Mouse (Mus musculus): ENCODE data around the gene Plcb1. TPM values are rescaled to one million over a fixed set of nuclear protein-coding genes. Genes with fewer than 3 reads are reported as not detected.

Gene Plcb1
- total RNA-seq, 2 experiments from 2014 or later, result 2.9 to 3.1 TPM

DNA sequence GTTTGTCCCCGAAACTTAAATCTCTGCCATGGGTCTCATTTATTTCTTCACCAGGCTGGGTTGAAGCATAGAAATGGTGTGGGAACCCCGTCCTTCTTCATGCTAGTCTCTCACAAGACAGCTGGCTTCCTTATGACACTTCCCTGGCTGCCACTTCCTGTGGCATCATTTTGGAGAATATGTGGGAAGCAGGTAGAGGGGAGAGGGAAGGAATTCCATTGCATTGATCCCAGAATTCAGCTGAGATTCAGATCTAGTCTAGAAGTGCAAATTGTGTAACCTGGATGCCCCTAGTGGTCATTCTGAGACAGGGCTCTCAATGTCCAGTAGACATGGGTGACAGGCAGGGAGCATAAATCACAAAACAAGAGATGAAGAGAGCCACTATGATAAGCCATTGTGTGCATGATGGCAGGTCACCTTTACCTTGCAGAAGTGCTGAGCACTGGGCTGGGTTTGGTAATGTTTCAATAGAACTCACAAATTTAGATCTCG, 466.0 kb downstream of the Plcb1 start:
- intact Hi-C loops (cut with DNase I; ENCODE audit: low total_unique reads), result no loop called here
- DNase-seq, result no peak

DNA sequence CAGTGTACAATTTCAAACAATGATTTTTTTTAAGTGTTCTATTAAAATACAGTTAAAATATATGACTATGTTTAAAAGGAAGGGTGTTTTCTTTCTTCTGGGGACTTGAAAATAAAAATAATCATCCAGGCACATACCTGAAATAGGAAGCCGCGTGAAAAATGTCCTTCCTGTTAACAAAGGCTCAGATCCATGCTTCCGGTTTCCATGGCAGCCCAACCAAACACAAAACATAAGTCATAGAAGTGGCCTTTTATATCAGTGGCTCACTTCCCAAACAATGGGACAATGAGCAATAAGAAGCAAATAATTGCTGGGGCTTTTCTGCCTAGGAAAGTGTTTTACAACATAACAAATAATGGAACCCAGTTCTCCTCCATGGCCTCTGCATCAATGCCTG, 473.3 kb downstream of the Plcb1 start:
- peak; percentile 10 for DNase-seq
- intact Hi-C loops (cut with DNase I; ENCODE audit: low total_unique reads), result no loop called here

DNA sequence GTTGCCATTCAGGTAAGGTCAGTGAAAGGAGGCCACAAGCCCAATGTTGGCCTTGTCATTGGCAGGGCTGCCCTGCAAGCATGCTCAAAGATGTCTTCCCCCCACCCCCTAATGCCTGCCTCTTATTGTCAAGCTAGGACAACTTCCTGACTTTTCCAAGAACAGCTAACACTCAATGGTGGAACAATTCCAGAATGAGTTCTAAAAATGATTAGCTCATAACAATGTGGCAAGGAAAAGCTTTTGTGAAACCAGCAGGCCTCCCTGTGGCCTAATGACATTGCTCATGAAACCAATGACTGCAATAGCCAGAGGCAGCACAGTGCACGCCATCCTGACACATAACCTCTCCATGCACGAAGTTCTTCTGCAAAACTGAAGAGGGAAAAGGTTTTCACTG, 478.1 kb downstream of the Plcb1 start:
- intact Hi-C loops (cut with DNase I; ENCODE audit: low total_unique reads), result no loop called here
- DNase-seq, result no peak

DNA sequence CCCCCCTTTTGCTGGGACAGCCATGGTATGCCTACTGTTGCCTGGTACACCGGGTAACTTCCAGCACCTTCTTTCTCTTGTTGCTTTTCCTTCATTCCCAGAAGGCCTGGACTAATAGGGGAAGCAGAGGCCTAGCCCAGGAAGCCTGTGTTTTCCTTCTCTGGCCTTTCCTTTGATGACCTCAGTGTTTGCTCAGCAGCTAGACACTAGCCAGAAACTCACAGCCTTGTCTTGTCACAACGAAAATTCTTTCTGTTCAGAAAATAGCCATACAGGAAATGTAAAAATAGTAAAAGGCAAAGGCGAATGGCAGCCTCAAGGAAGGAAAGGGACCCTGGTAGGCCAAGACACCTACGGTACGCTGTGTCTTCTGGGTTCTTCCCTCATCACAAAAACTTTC, 489.1 kb downstream of the Plcb1 start:
- intact Hi-C loops (cut with DNase I; ENCODE audit: low total_unique reads), result no loop called here
- no peak for DNase-seq

DNA sequence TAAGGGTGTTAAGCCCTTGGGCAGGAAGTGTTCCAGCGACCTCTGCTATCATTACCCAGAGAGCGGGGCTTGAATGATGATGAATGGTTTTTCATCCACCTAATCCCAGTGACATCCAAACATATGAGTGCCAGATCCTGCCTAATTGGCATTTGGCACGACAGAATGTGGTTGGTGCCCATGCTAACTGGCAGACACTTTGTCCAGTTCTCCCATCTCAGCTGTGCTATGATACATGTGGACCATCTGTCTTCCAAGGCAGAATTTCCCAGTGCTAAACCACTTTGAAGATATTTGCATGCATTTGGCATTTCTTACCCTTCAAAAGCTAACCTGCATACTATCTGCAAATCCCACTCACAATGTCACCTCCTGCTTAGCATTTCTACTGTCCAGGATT, 492.6 kb downstream of the Plcb1 start:
- no peak for DNase-seq
- intact Hi-C loops (cut with DNase I; ENCODE audit: low total_unique reads), result no loop called here

DNA sequence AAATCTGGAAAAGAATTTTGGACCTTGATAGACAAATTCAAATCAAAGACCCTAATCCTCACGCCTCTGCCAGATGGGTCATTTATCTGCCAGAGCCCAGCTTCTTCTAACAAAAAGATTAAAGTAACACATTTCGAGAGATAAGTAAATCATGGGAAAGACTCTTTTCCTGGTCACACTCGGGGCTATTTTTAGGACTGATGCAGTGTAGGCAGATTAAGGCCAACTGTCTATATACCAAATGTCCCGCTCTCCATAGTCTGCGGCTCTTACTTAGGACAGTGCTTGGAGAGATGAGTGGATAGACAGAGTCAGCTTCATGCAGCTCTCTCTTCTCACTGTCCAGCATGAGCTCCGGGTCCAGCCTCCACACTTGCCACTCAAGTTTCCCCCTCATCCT, 493.2 kb downstream of the Plcb1 start:
- intact Hi-C loops (cut with DNase I; ENCODE audit: low total_unique reads), result no loop called here
- no peak for DNase-seq

DNA sequence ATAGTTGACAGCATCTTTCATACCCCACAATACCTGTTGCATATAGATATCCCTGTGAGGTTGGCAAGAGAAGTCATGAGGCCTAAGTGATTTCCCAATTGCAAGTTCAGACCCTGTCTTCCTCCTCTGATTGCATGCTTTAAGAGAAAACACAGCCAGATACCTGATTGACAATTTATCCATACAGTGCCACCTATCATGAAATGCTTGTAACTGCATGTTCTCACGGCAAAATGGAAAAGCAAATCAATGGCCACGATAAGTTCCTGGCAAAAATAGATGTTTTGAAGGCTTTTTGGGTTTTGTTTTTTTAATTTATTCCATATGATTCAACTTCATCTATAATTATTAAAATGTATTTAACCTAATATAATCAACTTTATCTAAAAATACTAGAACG, 497.9 kb downstream of the Plcb1 start:
- intact Hi-C loops (cut with DNase I; ENCODE audit: low total_unique reads), result no loop called here
- no peak for DNase-seq

DNA sequence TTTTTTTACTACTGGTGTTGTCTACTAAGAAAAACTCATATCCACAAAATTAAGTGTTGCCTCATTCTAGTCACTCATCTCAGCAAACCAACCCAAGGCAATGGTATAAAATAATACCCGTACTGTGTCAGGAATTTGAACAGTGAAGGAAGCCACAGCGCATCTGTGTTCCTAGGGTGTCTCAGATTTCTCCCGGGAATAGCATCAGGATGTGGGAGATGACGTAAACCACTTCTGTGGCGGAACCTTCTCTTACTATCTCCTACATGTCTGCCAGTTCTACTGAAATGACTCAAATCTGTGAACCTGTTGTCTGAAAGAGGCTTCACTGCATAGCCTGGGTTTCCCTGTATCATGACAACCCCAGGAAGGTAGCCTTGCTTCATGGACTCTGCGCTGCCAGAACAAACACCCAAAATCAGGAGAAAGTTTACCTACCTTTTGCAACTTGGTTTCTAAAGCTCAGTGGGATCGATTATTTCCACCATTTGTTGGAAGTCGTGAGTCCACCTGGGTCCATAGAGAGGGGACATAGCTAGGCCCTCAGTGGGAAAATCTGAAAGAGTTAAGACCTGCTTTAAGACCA, 510.4 kb downstream of the Plcb1 start:
- intact Hi-C loops (cut with DNase I; ENCODE audit: low total_unique reads), result no loop called here
- no peak for DNase-seq

DNA sequence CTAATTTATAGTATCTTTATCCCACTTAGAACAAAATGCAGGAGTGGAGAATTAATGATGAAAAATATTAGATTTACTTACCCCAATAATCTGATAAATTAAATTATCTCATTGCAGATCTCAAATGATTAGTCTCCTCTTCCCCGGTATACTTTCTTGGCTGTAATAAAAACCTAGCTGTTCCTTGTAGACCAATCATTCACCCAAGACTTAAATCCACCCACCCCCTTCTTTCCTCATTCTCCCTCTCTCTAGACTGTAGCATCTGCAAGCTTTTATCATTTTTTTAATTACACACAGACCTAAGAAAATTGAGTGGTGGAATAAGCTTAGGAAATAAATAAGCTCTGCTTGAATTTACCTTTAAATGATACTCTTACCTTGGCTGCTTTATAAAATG, 514.6 kb downstream of the Plcb1 start:
- intact Hi-C loops (cut with DNase I; ENCODE audit: low total_unique reads), result no loop called here

DNA sequence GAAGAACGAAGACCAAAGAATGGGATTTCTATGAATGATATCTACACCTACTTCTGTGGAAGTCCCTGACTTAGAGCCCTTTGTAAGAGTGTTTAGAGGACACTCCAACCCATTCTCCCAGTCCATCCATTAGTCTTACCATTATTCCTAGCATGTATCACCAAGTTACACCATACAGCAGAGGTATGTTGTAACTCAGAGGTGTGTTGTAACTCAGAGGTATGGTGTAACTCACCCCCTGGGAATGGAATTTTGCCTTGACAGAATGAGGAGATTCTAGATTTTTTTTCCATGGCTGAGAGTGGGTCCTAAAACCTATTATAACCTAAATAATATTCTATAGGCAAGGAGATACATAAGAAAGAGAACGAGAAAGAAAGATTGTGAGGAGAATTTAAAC, 516.6 kb downstream of the Plcb1 start:
- no peak for DNase-seq
- intact Hi-C loops (cut with DNase I; ENCODE audit: low total_unique reads), result no loop called here

More for the DNA sequence above, 514.6 kb downstream of the Plcb1 start:
- DNase-seq, result no peak

DNA sequence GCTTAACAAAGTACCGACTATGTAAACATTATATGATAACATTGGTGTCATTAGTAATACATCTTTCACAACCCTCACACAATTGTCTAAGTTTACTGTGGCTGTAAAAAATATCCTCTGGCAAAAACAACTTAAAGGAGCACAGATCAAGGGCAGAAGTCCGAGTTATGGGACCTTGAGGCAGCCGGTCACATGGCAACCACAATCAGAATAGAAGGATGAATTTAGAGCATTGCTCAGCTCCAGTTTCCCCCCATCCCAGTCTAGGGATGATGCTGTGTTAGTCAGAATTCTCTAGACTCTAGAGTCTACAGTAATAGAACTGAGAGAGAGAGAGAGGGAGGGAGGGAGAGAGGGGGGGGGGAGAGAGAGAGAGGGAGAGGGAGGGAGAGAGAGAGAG, 519.3 kb downstream of the Plcb1 start:
- intact Hi-C loops (cut with DNase I; ENCODE audit: low total_unique reads), result no loop called here
- DNase-seq, result no peak

DNA sequence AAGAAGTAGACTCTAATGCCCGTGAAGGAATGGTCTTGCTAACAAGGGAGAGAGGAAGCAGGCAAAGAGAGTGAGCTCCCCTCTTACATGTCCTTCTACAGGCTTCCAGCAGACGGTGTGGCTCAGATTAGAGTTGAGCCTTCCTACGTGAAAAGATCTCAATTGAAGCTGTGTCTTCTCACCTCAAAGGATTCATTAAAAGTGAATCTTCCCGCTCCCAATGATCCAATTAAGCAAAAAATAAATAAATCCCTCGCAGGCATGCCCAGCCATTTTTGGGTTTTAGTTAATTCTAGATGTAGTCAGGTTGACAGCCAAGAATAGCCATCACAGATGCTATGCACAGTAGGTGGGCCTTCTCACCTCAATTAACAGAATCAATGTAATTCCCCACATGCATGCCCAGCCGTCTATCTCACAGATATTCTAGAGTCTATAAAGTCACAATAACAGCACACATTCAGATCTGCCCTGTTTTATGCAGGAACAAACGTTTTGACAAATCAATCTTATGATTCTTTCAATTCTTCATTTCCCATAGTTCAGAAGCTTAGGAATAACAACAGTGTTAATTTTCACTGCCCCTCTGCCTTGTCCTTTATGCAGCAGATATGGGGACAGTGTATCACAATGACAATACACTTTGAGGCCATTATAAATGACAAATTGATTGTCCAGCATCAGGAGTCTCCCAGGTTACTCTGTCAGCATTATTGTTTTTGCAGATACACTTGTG, 520.0 kb downstream of the Plcb1 start:
- intact Hi-C loops (cut with DNase I; ENCODE audit: low total_unique reads), result no loop called here
- no peak for DNase-seq

DNA sequence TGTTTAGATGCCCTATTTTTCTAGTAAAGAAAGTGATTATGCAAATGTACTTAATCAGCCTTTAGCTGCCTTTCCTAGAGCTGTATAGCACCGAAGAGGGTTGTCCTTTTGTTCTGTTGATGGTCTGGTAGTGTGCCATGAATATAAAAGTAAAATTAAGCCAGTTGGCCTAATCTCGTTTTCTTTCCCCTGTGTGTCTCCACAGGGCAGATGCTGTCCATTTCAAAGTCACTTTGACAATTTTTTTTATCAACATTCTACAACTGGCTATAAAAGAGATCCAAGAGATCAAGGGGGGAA, 520.6 kb downstream of the Plcb1 start:
- DNase-seq, result no peak
- intact Hi-C loops (cut with DNase I; ENCODE audit: low total_unique reads), result no loop called here

DNA sequence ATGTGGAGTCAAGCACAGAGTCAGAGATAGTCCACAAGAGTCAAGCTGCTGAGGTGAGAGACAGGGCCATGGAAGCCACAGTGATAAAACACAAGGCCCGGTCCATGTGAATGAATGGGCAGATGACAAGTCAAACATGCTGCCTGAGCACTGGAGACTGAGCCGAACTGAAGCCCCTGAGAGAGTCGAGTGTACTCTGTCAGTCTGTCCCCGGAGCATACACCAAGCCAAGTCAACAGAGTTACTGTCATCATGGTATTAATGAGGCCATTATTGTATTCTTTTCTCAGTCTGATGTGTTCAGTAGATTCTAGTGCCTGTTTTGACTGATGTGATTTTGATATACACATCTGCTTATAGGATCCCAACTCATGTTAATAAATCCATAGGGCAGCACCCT, 521.9 kb downstream of the Plcb1 start:
- intact Hi-C loops (cut with DNase I; ENCODE audit: low total_unique reads), result no loop called here
- no peak for DNase-seq

DNA sequence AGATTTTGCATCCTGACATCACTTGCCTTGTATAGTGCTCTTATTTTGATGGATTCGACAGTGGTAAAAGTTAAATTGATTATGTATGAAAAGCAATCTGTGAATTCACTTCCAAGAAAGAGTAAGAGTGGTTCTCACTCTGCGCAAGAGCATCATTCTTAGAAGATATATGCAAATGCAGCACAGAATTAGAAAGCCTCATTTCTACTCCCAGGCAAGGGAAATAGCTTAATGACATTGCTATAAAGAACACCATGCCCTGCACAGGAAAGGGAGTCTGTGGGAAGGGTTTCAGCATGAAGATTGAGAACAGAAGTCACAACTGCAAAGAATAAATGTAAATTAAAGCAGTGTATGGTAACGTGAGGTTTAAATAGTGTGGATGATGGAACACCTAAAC, 530.1 kb downstream of the Plcb1 start:
- intact Hi-C loops (cut with DNase I; ENCODE audit: low total_unique reads), result no loop called here
- DNase-seq, result no peak

DNA sequence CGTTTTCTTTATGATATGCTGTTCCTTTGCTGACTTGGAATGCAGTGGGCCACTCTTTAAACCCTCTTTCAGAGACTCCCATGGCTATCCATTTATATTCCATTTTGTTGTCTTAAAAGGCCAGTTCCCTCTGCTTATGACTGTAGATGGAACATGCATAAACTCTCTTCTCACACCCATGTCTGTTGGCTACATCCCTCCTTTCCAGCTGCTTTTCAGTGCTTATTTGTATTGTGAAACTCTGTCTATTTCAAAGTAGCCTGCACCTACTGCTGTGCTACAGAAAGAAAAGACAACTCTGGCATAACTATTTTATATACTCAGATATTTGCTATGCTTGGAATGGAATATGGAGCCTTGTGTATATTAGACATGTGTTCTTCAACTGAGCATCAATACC, 532.3 kb downstream of the Plcb1 start:
- intact Hi-C loops (cut with DNase I; ENCODE audit: low total_unique reads), result no loop called here
- DNase-seq, result no peak

DNA sequence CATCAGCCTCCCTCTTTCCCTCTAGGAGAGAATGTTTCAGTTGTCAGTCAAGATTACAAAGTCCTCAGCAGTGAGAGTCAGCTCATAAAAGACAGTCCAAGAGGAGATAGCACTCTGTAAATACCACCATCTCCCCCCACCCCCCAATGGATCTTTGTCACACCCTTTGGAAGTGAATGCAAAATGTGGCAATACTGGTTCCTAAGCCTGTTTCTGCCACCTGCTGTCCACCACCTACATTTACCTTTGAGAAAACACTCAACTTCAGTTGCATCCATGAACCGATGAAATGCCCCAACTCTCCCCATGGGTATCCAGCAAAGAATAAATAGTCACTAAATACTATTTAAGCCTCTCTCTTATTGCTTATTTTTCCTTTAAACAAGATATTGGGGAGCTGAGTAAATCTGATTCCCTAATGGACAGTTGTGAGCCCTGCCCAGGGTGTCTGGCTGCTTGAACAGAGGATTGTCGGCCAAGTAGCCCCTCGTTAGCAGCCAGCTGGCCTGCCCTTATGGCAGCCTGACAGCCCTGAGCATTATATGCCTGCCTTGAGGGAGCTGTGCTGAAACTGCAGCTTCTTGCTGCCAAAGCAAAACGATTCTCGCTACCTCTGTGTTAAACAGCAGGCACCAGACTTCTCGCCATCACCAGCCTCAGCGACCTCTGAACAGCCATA, 537.5 kb downstream of the Plcb1 start:
- DNase-seq, result peak; percentile 20
- intact Hi-C loops (cut with DNase I; ENCODE audit: low total_unique reads), result loop anchor here (5.0 kb wide), 1 partner anchor 536 kb away; the partner anchor contains the start of gene Plcb1

DNA sequence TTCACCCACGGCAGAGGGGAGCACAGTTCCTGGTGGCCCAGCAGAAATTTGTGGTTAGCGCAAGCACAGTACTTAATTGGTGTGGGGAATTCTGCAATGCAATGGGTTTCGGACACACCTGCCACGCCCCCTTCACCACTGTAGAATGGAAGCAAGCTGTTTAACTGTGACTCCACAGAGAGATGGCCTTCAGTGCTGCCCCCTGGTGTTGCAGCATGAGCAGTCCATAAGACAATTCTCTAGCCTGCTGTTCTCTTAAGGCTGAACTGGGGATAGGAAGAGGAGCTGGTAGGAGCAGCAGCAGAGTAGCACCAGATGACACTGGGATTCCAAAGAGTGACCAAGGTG, 538.1 kb downstream of the Plcb1 start:
- peak; percentile 81 for DNase-seq
- intact Hi-C loops (cut with DNase I; ENCODE audit: low total_unique reads), result loop anchor here (5.0 kb wide), 1 partner anchor 537 kb away; the partner anchor contains the start of gene Plcb1

DNA sequence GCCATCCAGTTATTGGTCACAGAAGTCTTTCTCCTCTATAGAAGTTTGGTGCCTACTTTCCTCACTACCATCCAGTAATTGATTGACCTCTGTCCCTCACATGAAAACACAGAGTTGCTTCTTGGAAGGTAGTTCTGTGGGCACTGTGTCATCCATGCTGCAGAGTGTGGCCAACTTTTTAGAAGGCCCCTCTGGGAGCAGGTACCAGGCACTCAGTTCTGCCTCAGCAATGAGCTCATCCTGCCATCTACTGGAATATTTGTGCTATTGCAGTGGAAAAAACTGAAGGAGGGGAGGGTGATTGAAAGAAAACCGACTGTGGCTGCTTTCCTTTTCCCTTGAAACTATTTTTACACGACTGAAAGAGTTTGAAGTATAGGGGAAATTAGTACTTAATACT, 542.9 kb downstream of the Plcb1 start:
- DNase-seq, result peak; percentile 5
- intact Hi-C loops (cut with DNase I; ENCODE audit: low total_unique reads), result loop anchor here (5.0 kb wide), 2 partner anchors 646 to 781 kb away; no protein-coding TSS in a partner anchor

DNA sequence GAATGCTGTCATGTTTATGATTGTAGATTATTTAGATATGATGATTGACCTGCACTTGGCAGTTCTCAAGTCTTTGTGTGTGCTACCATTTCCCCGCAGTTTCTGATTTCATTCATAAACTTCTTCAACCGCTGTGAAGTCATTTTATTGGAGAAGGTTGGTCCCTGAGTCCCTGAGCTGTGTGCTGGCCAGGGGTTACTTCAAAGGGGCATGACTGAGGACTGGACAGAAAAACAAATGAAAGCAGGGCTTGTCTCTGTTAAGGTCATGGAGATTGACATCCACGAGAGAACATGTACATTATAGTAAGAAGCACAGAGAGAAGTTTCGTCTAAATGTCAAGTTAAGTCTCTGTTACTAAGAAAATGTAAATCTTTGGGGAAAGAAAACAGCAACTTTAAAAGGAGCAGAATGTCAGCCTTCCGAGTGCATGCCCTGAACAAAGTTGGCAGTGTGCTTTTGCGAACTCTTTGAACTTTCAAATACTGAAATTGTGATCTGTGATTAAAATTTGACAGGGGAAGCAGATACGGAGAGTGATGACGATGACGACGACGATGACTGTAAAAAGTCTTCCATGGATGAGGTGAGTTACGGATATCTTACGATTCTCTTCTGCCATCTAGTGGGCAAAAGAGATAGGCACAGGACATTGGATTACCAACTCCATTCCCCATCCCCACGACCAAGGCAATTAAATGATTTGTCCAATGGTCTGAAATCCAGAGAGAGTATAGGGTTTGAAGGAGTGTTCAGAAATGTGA, 544.1 kb downstream of the Plcb1 start:
- peak; percentile 4 for DNase-seq
- intact Hi-C loops (cut with DNase I; ENCODE audit: low total_unique reads), result loop anchor here (5.0 kb wide), 2 partner anchors 648 to 783 kb away; no protein-coding TSS in a partner anchor
